Mouse (Mus musculus): Measurements from ENCODE around the gene Impdh2.
"Not testable (repeated sequence)": the region's sequence is repeated elsewhere in the genome, so short reads cannot be mapped to it uniquely, and the experiment has no call there.

Gene Impdh2

GRCm38 (mm10) chr9:108570207-108570896 is 10.3 kb downstream of the Impdh2 start:
- DNase-seq = peak; percentile 68 to 88

- no peak for DNase-seq
Measured at GRCm38 (mm10) chr9:108571401-108571973, 11.4 kb downstream of the Impdh2 start.

- DNase-seq = no peak
Measured at GRCm38 (mm10) chr9:108572321-108572720, 12.2 kb downstream of the Impdh2 start.

- DNase-seq = peak; percentile 57 to 66
Measured at GRCm38 (mm10) chr9:108573774-108574690, 13.9 kb downstream of the Impdh2 start.

- DNase-seq = no peak
Measured at GRCm38 (mm10) chr9:108574921-108575320, 14.8 kb downstream of the Impdh2 start.

GRCm38 (mm10) chr9:108575321-108576297 is 15.5 kb downstream of the Impdh2 start:
- no peak for DNase-seq

- DNase-seq = no peak
Measured at GRCm38 (mm10) chr9:108577025-108577424, 16.9 kb downstream of the Impdh2 start.

- DNase-seq = peak in 1 of 2 experiments; percentile 54
Measured at GRCm38 (mm10) chr9:108577934-108578544, 18.0 kb downstream of the Impdh2 start.

- peak; percentile 94 to 96 for DNase-seq
Measured at GRCm38 (mm10) chr9:108578545-108579343, 18.7 kb downstream of the Impdh2 start, which contains the start of gene Wdr6. Wdr6 (minus strand) TSS chr9:108578739.

- DNase-seq = no peak
Measured at GRCm38 (mm10) chr9:108579344-108579690, 19.2 kb downstream of the Impdh2 start.

GRCm38 (mm10) chr9:108587571-108588180 is 27.6 kb downstream of the Impdh2 start:
- peak; percentile 49 for DNase-seq

GRCm38 (mm10) chr9:108589229-108589628 is 29.1 kb downstream of the Impdh2 start:
- no peak for DNase-seq

- no peak for DNase-seq
Measured at GRCm38 (mm10) chr9:108591462-108591861, 31.4 kb downstream of the Impdh2 start.

GRCm38 (mm10) chr9:108594354-108594753 is 34.3 kb downstream of the Impdh2 start:
- DNase-seq = no peak

GRCm38 (mm10) chr9:108596998-108597764 is 37.1 kb downstream of the Impdh2 start, which contains the start of gene P4htm:
P4htm (minus strand) TSS chr9:108597667.
- DNase-seq = peak in 1 of 2 experiments; percentile 28

GRCm38 (mm10) chr9:108599021-108599566 is 39.0 kb downstream of the Impdh2 start:
- no peak for DNase-seq

- DNase-seq = no peak
Measured at GRCm38 (mm10) chr9:108600011-108600410, 39.9 kb downstream of the Impdh2 start.

GRCm38 (mm10) chr9:108601986-108602385 is 41.9 kb downstream of the Impdh2 start:
- no peak for DNase-seq

GRCm38 (mm10) chr9:108607929-108608328 is 47.8 kb downstream of the Impdh2 start:
- not testable (repeated sequence) for DNase-seq

Data from kidney, adult 8-10 months (tissue).